Mouse (Mus musculus) midbrain, embryonic 10.5 days (tissue): ENCODE results near the gene Arid5b. TPM values are rescaled to one million over a fixed set of nuclear protein-coding genes. Genes with fewer than 3 reads are reported as not detected.

ENCODE experiments used
- DNase-seq: peaks from one replicate; pipeline ENCODE4 v3.0.0-alpha.2; 2017; ENCODE audit warnings: low spot score
- H3K27ac ChIP-seq: fragments of 300-500 bp; sonication (generic); replicated peaks from 2 replicates; pipeline ENCODE4 v1.5.1; 2016; ENCODE audit warnings: mild to moderate bottlenecking
- H3K27me3 ChIP-seq: fragments of 300-500 bp; sonication (generic); 2 replicates; pipeline ENCODE4 v1.6.1; 2016; ENCODE audit warnings: low read depth, mild to moderate bottlenecking; ENCODE audit not compliant: poor library complexity, severe bottlenecking
- H3K36me3 ChIP-seq: fragments of 300-500 bp; sonication (generic); 2 replicates; pipeline ENCODE4 v1.6.1; 2016; ENCODE audit warnings: mild to moderate bottlenecking, moderate library complexity
- H3K4me1 ChIP-seq: fragments of 300-500 bp; sonication (generic); 2 replicates; pipeline ENCODE4 v1.6.1; 2016
- H3K4me3 ChIP-seq: fragments of 300-500 bp; sonication (generic); 2 replicates; pipeline ENCODE4 v1.5.1; 2016; ENCODE audit warnings: mild to moderate bottlenecking, moderate library complexity
- H3K9me3 ChIP-seq: fragments of 300-500 bp; sonication (generic); replicated peaks from 2 replicates; pipeline ENCODE4 v1.6.1; 2016; ENCODE audit warnings: mild to moderate bottlenecking
- WGBS: fragments of 180-500 bp; shearing (Covaris S2); methylation state at CpG from one replicate; pipeline ENCODE4 v1.1.7; 2016; 5-methylcytosine and 5-hydroxymethylcytosine counted together
- polyA plus RNA-seq: library from polyadenylated mRNA; unstranded; fragments of >200 nt; fragmentation: Nextera tagmentation; extraction: Ambion mirVana; gene quantifications from 2 replicates; pipeline ENCODE4 v1.2.1, GENCODE M21; 2016

The Arid5b gene
- polyA plus RNA-seq, 1 experiment from 2014 or later = 7.8 TPM

- H3K36me3 ChIP-seq = peaks cover 19% of the 10 kb centered on the region
- WGBS = 96% methylated on average over 9 of the region's 9 CpGs
These were observed 63.6 kb downstream of the Arid5b start for GRCm38 (mm10) chr10:68214809-68215468.

GRCm38 (mm10) chr10:68212061-68212915, 66.3 kb downstream of the Arid5b start:
- no peak for DNase-seq
- peaks cover 13% of the 10 kb centered on the region for H3K36me3 ChIP-seq
- no peak overlapping the region for H3K27ac ChIP-seq
- no peaks in the 10 kb centered on the region for H3K27me3 ChIP-seq
- WGBS = 48% methylated on average over 10 of the region's 10 CpGs
- H3K9me3 ChIP-seq = peaks cover 11% of the 10 kb centered on the region
- H3K4me3 ChIP-seq = no peak overlapping the region
- peaks cover 12% of the 10 kb centered on the region for H3K4me1 ChIP-seq

More at GRCm38 (mm10) chr10:68214809-68215468, 63.6 kb downstream of the Arid5b start:
- H3K9me3 ChIP-seq = peaks cover 13% of the 10 kb centered on the region
- DNase-seq = no peak
- H3K4me1 ChIP-seq = peaks cover 12% of the 10 kb centered on the region
- H3K4me3 ChIP-seq = no peak overlapping the region
- H3K27ac ChIP-seq = no peak overlapping the region
- H3K27me3 ChIP-seq = no peaks in the 10 kb centered on the region

GRCm38 (mm10) chr10:68211514-68211913, 67.0 kb downstream of the Arid5b start:
- Histone ChIP-seq H3K4me1 (peaks cover 12% of the 10 kb centered on the region), H3K4me3 (no peak overlapping the region), H3K27ac (no peak overlapping the region), H3K27me3 (no peaks in the 10 kb centered on the region), H3K9me3 (peaks cover 3% of the 10 kb centered on the region), H3K36me3 (peaks cover 7% of the 10 kb centered on the region; the same call in 1 of the 2 replicates)
- DNase-seq = no peak
- 67% methylated on average over 2 of the region's 2 CpGs for WGBS

GRCm38 (mm10) chr10:68210025-68210642, 68.4 kb downstream of the Arid5b start:
- H3K9me3 ChIP-seq = no peaks in the 10 kb centered on the region
- H3K4me1 ChIP-seq = peaks cover 12% of the 10 kb centered on the region
- H3K27ac ChIP-seq = no peak overlapping the region
- DNase-seq = no peak
- 84% methylated on average over 12 of the region's 12 CpGs for WGBS
- no peak overlapping the region for H3K4me3 ChIP-seq
- H3K36me3 ChIP-seq = no peaks in the 10 kb centered on the region
- no peaks in the 10 kb centered on the region for H3K27me3 ChIP-seq

GRCm38 (mm10) chr10:68208670-68209065, 69.9 kb downstream of the Arid5b start:
- no peak for DNase-seq
- Histone ChIP-seq H3K9me3 (no peaks in the 10 kb centered on the region), H3K36me3 (no peaks in the 10 kb centered on the region), H3K27me3 (no peaks in the 10 kb centered on the region), H3K4me3 (no peak overlapping the region), H3K27ac (no peak overlapping the region), H3K4me1 (peaks cover 12% of the 10 kb centered on the region)
- 80% methylated on average over 5 of the region's 5 CpGs for WGBS

GRCm38 (mm10) chr10:68207803-68208669, 70.5 kb downstream of the Arid5b start:
- no peak overlapping the region for H3K27ac ChIP-seq

GRCm38 (mm10) chr10:68204391-68204790, 74.1 kb downstream of the Arid5b start:
- Histone ChIP-seq H3K27ac (no peak overlapping the region), H3K27me3 (no peaks in the 10 kb centered on the region), H3K9me3 (no peaks in the 10 kb centered on the region), H3K4me1 (no peaks in the 10 kb centered on the region), H3K36me3 (no peaks in the 10 kb centered on the region), H3K4me3 (no peak overlapping the region)
- WGBS = 87% methylated on average over 6 of the region's 6 CpGs
- DNase-seq = no peak

More at GRCm38 (mm10) chr10:68207803-68208669, 70.5 kb downstream of the Arid5b start:
- Histone ChIP-seq H3K4me3 (no peak overlapping the region), H3K9me3 (no peaks in the 10 kb centered on the region), H3K27me3 (no peaks in the 10 kb centered on the region), H3K4me1 (peaks cover 12% of the 10 kb centered on the region), H3K36me3 (no peaks in the 10 kb centered on the region)
- no peak for DNase-seq
- WGBS = 88% methylated on average over 20 of the region's 20 CpGs

- Histone ChIP-seq H3K36me3 (no peaks in the 10 kb centered on the region), H3K27ac (no peak overlapping the region), H3K4me3 (no peak overlapping the region), H3K9me3 (no peaks in the 10 kb centered on the region), H3K27me3 (no peaks in the 10 kb centered on the region), H3K4me1 (no peaks in the 10 kb centered on the region)
- 94% methylated on average over 7 of the region's 7 CpGs for WGBS
- no peak for DNase-seq
These were observed 74.7 kb downstream of the Arid5b start for GRCm38 (mm10) chr10:68203860-68204259.

GRCm38 (mm10) chr10:68203322-68203721, 75.2 kb downstream of the Arid5b start:
- H3K9me3 ChIP-seq = no peaks in the 10 kb centered on the region
- no peaks in the 10 kb centered on the region for H3K36me3 ChIP-seq
- WGBS = 93% methylated on average over 11 of the region's 11 CpGs
- H3K27ac ChIP-seq = no peak overlapping the region
- DNase-seq = no peak
- H3K27me3 ChIP-seq = no peaks in the 10 kb centered on the region
- no peaks in the 10 kb centered on the region for H3K4me1 ChIP-seq
- H3K4me3 ChIP-seq = no peak overlapping the region

- Histone ChIP-seq H3K4me3 (no peak overlapping the region), H3K36me3 (no peaks in the 10 kb centered on the region), H3K4me1 (no peaks in the 10 kb centered on the region), H3K9me3 (no peaks in the 10 kb centered on the region), H3K27ac (no peak overlapping the region), H3K27me3 (no peaks in the 10 kb centered on the region)
- no peak for DNase-seq
- WGBS = 88% methylated on average over 5 of the region's 5 CpGs
These were observed 79.1 kb downstream of the Arid5b start for GRCm38 (mm10) chr10:68199440-68199839.

GRCm38 (mm10) chr10:68196324-68196723, 82.2 kb downstream of the Arid5b start:
- H3K4me1 ChIP-seq = peaks cover 18% of the 10 kb centered on the region
- WGBS = 81% methylated on average over 9 of the region's 9 CpGs
- no peaks in the 10 kb centered on the region for H3K36me3 ChIP-seq
- no peak overlapping the region for H3K4me3 ChIP-seq
- no peak overlapping the region for H3K27ac ChIP-seq
- no peak for DNase-seq
- no peaks in the 10 kb centered on the region for H3K27me3 ChIP-seq
- H3K9me3 ChIP-seq = no peaks in the 10 kb centered on the region

- H3K36me3 ChIP-seq = no peaks in the 10 kb centered on the region
- H3K27me3 ChIP-seq = no peaks in the 10 kb centered on the region
- WGBS = 62% methylated on average over 3 of the region's 3 CpGs
- peaks cover 22% of the 10 kb centered on the region for H3K4me1 ChIP-seq
- H3K27ac ChIP-seq = no peak overlapping the region
- no peak overlapping the region for H3K4me3 ChIP-seq
- DNase-seq = no peak
- no peaks in the 10 kb centered on the region for H3K9me3 ChIP-seq
These were observed 85.0 kb downstream of the Arid5b start for GRCm38 (mm10) chr10:68193561-68193960.
